Mouse (Mus musculus): ENCODE results near the gene Igf2r.

GRCm38 (mm10) chr17:12815885-12816284, 46.4 kb upstream of the Igf2r start:
- no peak for TF ChIP-seq CTCF (conservative IDR thresholded peaks at IDR 0.05; ENCODE audit: insufficient read depth, insufficient read length, low read depth, low read length)
- no peak for TF ChIP-seq POLR2A (IDR thresholded peaks at IDR 0.05; ENCODE audit: low read depth, low read length)
